Mouse (Mus musculus) liver, postnatal 0 days (tissue): ENCODE measurements around the gene Prpsap2.

Experiments
- CTCF ChIP-seq: sonication (generic); IDR thresholded peaks from 2 replicates; pipeline ENCODE4 v1.5.1; 2016; ENCODE audit warnings: antibody characterized with exemption, low read depth
- EP300 ChIP-seq: IDR thresholded peaks from 2 replicates; pipeline ENCODE4 v1.6.1; 2016; ENCODE audit warnings: antibody characterized with exemption, low read depth, mild to moderate bottlenecking

GRCm38 (mm10) chr11:61706232-61706631 is 55.7 kb downstream of the Prpsap2 start:
- TF ChIP-seq CTCF (no peak), EP300 (no peak)
